Mouse (Mus musculus) adrenal gland, adult (tissue): Measurements from ENCODE around the gene Mgme1.

Experiments used
- DNase-seq, 2 experiments: peaks; one replicate each; pipeline ENCODE4 v3.0.0; 2022 to 2023; ENCODE audit warnings: low spot score in 1 of 2; ENCODE audit not compliant: inconsistent age in 2 of 2

The Mgme1 gene

GRCm38 (mm10) chr2:144299749-144300669 is 29.5 kb downstream of the Mgme1 start:
- peak; percentile 17 to 88 for DNase-seq

GRCm38 (mm10) chr2:144301101-144301500 is 30.6 kb downstream of the Mgme1 start:
- no peak for DNase-seq

- no peak for DNase-seq
Measured at GRCm38 (mm10) chr2:144305721-144306294, 35.3 kb downstream of the Mgme1 start.

GRCm38 (mm10) chr2:144308561-144308960 is 38.1 kb downstream of the Mgme1 start:
- DNase-seq, result no peak

- DNase-seq, result no peak
Measured at GRCm38 (mm10) chr2:144310273-144310672, 39.8 kb downstream of the Mgme1 start.

GRCm38 (mm10) chr2:144311372-144311771 is 40.9 kb downstream of the Mgme1 start:
- no peak for DNase-seq

- DNase-seq, result no peak
Measured at GRCm38 (mm10) chr2:144324218-144324617, 53.8 kb downstream of the Mgme1 start.

- DNase-seq, result no peak
Measured at GRCm38 (mm10) chr2:144329451-144329850, 59.0 kb downstream of the Mgme1 start.

- no peak for DNase-seq
Measured at GRCm38 (mm10) chr2:144329937-144330336, 59.5 kb downstream of the Mgme1 start.

GRCm38 (mm10) chr2:144330352-144330959 is 60.0 kb downstream of the Mgme1 start:
- DNase-seq, result peak in 1 of 2 experiments; percentile 37
